Mouse (Mus musculus) lung, postnatal 36 days (tissue): ENCODE results near the gene Dennd6a.

Experiments
- DNase-seq: peaks from one replicate; pipeline ENCODE4 v3.0.0; 2022; ENCODE audit warnings: mixed read lengths

Dennd6a gene

DNA sequence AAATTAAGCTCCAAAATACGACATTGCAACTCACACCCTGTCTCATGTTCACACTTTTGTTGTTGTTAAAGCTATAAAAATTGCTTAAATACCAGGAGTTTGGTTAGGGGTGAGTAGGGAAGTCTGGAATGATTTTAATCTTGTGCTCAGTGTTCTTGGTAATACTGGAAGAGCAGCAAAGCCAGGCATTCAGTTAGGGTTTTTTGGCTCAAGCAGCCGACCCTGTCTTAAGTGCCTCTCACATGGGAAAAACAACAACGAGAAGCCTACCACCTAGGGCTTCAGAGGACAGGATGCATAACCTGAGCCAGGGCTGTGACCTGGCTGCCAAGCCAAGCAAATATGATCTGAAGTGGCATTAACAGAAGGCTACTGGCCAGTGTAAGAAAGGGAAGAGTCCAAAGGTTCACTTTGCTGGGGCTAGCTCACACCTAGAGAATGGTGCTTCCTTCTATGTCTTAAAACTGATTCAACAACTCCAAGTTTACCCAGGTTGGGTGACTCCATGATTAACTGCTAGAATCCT lies 2.7 kb downstream of the Dennd6a start:
- no peak for DNase-seq

DNA sequence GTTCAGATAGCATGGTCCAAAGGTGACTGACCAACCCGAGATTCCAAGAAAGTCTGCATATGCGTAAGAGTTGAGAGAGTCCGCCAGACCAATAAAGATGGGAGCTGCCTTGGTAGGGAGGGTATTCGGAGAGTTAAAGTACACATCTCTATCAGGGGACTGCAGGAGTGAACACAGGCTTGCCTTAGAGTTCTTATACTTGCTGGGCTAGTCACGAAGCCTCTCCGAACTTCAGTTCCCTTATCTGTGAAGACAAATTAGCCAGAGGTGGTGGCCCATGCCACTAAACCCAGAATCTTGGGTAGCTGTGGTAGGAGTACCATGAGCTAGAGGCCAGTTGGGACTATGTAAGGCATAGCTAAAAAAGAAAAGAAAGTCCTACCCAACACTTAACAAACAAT lies 5.1 kb downstream of the Dennd6a start:
- no peak for DNase-seq

DNA sequence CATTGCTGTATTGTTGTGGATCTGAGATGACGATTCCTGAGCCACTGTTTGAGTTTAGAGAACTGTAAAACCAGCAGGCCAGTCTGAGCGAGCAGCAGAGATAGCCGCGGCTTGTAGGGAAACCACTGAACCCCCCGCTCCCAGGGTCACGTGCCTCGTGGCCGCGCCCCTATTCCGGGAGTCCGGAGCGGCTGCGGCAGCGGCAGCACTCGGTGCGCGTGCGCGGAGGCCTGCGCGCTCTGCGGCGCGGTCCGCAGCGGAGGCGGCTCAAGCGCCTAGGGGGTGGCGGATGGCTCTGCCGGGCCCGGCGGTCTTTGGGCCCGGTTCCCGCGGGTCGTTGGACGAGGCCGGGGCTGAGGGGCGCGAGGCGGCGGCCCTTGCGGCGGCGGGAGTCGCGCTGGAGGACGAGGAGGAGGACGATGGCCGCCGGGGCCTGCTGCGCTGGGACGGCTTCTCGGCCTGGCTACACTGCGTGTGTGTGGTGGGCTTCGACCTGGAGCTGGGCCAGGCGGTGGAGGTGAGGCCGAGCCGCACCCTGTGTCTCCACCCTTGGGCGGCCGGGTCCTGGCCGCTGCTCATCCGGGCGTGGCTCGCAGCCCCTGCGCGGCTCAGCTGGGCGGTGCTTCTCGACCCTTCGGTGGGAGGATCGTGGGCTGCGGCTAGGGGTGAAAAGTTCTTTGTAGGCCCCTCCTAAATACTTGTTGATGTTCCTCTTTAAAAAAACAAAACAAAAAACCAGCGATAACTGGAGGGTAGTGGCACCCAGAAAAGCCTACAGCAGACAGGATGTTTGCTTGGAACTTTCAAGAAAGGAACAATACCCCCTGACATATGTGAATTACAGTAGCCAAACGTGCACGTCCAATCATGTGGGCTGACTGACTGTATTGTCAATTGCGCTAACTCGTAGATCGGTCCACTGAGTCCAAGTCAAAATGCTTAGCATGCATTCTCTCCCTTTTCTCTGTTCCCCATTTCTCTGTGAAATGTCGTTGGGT lies 6.0 kb downstream of the Dennd6a start:
- peak; percentile 93 for DNase-seq

DNA sequence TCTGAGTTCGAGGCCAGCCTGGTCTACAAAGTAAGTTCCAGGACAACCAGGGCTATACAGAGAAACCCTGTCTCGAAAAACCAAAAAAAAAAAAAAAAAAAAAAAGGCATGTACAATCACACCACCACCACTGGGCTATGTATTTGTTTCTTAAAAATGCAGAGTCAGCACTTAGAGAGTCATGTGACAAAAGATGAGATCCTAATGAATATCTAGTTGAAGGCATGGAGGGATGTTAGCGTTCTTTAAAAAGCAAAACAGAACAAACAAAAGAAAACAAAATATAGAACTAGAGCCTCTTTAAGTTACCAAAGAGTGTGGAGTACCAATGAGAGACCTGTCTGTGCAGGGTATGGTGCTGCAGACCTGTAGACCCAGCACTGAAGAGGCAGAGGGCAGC lies 10.0 kb downstream of the Dennd6a start:
- DNase-seq = no peak

DNA sequence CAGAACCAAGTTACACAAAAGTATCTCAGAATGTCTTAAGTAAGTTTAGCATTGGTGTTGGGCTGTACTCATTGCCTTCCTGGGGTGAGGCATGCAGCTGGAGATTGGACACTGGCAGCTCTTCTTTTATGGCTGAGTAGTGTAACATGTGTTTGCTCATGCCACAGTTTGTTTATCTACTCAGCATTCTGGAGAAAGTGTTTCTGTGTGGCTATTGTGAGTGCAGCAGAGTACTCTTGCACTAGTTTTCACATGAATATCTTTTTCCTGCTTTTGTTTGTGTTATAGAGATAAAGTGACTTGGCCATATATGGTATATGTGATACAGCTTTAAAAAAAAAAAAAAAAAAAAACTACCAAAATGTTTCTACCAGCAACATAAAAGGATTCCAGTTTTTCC lies 13.5 kb downstream of the Dennd6a start:
- peak; percentile 14 for DNase-seq

DNA sequence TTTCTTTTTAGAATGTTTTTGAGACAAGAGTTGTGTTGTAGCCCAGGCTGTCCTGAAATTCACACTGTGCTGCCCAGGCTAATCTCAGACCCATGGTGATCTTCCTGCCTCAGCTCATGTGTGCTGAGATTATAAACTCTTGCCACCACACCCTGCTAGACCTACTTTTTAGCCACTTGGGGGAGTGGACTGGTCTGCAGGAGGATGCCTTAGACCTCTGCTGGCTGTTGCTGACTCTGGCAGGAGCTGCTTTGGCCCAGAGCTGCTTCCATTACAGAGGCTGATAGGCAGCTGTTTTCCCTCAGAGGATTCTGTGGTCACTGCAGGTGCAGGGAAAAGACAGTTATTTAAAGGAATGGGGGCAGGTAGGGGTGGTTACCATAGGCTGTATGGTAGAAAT lies 17.7 kb downstream of the Dennd6a start:
- DNase-seq = no peak

DNA sequence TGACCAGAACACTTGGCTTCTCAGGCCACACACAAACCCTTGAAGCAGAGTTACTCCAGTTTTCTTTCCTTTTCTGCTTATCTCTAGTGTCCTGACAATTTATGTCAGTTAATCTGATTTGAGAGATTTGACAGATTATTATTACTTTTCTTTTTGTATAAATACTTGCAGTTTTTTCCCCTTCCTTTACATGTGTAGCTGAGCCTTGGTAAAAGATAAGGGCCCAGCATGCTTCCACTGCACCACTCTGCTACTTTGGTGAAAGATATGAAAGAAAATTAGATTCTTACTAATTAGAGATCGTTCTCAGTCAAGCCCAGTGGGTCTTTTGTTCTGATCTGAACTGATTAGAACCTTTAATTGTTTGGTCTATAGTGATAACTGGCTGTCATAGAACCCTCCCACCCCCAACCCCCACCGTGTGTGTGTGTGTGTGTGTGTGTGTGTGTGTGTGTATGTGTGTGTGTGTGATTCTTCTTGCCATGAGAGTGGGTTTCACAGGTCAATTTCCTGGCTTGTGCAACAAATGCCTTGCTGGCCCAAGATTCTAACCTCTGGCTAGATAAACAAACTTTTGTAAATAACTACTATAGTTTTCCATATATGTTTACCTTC lies 19.7 kb downstream of the Dennd6a start:
- no peak for DNase-seq

DNA sequence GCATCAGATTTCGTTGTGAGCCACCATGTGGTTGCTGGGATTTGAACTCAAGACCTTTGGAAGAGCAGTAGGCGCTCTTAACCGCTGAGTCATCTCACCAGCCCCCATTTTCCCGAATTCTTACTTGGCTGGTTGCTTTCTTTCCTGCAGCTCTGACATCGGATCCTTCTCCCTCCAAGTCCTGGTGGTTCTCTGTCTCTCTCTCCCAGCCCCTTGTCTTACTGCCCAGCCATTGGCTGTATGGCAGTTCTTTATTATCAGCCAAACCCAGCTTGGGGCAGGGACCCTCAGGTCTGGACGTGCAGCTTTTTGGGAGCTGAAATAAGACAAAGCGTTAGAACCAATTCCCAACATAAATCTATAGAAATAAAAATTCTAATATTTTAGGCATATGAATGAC lies 21.5 kb downstream of the Dennd6a start:
- no peak for DNase-seq

DNA sequence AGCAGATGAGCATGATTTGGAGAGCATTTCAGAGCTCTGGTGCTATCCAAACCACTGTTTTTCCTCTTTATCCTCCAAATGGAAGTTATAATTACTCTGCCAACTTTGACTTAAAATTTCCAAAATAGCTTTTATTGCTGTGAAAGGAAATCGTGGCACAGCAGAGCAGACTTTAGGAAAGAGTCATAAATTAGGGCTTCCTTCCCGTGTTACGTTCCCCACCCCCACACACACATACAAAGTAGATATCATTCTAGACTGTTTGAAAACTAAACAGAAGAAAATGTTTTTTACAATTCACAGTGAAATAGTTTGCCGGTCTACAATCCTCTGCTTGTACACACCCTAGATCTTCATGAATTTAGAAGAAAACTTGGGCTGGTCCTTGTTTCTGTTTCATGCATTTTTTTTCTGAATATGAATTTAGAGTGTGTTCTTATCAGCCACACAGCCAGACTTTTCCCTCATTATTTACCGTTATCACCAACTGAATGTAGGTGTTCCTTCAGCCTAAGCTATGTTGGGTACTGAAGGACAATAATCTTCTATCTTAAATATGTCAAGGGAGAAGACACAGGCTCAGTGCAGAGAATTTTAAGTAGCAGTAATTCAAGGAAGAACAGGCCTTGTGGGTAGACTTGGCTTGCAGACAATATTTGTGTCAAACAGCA lies 22.2 kb downstream of the Dennd6a start:
- DNase-seq = no peak

DNA sequence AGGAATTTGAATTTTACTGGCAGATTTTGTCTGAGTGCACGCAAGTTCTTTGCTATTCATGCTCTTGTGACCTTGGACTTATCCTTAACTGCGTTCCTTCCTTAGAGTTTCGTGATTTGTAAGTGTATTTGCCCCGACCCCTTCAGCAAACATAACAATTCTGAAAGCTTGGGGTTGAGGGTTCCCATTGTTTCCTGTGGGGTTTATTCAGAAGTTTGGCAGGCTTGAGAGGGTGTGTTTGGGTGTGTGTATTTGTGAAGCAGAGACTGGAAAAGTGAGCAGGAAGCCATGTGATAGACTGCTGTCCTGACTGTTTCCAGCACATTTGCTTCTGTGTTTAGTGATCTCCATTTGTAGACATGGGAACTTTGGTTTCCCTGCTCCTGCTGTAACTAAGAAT lies 31.7 kb downstream of the Dennd6a start:
- peak; percentile 8 for DNase-seq

DNA sequence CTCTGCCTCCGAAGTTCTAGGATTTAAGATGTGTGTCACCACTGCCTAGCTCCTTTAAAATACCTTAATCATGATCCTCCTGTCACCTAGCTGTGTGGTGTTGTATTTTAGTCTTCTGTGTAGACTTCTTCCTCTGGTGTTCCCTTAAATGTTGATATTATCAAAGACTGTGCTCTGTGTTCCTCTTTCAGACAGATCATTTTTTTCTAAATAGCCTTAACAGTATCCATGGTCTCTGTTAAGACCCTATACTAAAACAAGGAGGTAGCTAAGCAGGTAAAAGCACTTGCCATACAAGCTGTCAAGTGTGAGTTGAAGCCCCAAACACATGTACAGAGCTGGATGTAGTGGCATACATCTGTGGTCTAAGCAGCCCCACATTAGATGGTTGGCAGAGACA lies 36.0 kb downstream of the Dennd6a start:
- no peak for DNase-seq

DNA sequence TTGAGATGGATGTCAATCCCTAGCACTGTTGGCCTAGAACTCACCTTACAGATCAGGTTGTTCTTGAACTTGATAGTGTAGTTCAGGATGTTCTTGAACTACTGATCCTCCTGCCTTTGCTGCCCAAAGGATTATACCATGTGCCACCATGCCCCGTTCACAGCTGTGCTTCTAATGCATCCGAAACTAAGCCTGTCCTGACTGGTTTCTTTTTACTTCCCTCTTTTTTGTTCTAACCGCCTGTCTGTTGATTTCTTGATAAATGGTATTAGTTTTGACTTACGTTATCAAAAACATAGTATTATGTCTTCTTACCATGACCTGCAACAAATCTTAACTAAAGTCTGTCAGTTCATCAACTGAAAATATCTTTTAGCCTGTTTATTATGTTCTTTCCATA lies 37.0 kb downstream of the Dennd6a start:
- DNase-seq = no peak

DNA sequence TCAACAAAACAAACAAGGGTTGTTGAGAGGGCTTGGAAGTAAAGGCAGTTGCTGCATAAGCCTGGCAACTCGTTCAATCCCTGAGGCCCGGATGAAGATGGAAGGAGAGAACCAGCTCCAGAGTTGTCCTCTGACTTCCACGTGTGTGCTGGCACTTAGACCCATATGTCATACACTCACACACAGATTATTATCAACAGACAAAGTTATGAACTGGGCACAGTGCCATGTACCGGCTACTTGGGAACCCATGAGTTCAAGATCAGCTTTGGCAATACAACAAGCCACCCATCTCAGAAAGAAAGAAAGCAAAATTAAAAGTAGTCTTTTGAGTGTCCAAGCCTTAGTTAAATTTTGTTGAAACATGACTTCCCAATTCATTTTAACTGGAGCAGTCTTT lies 51.6 kb downstream of the Dennd6a start:
- DNase-seq = no peak

DNA sequence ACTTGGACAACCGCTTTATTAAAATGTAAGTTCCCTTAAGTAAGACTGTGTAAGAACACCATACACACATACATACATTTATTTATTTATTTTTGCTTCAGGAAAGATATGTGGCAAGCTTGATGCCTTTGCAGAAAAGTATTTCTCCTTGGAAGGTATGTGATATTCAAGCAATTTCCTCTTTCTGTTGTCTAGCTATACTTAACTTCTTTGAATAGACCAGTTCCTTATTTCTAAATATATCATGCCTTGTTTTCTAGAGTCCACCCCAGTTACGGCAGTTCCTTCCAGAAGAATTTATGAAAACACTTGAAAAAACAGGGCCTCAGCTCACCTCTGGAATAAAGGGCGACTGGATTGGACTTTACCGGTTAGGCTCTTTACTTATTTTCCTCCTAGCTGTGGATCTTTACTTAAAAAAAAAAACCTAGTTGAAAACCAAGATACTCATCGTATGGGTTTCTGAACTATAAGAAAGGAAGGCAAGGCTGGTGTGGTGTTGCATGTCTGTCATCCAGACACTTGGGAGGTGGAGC lies 53.0 kb downstream of the Dennd6a start:
- DNase-seq = no peak

DNA sequence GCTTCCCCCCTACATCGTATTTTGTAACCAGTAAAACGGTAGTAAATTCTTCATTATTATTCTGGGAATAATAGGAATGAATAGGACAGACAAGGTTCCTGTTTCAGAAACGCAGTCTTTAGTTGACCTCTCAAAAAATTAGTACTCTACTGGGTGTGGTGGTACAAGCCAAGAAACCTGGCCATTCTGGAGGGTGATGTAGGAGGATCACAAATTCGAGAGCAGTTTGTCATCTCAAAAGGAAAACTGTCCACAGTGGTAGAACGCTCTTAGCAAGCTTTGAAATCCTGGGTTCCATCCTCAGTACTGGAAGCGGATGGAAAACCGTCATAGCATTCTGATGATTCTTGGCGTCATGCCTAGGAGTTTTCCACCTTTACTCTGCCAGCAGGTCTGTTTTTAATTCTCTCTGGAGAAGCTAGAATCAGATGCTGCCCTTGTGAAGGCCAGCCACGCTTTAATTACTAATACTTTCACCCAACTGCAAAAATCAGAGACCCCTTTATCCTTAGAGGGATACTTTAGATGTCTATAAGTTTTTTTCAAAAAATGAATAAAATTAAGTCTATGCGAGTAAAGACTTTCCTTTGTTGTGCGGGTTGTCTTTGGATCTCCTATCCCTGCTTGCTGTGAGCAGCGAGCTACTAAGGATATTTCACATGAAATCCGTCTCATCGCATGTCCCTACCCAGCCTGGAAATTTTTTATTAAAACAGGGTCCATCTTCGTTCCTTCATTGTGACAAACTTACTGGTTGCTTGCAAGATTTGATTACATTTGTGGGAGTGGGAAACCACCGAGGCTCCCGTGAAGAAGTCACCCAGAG lies 63.6 kb downstream of the Dennd6a start:
- DNase-seq = peak; percentile 32

DNA sequence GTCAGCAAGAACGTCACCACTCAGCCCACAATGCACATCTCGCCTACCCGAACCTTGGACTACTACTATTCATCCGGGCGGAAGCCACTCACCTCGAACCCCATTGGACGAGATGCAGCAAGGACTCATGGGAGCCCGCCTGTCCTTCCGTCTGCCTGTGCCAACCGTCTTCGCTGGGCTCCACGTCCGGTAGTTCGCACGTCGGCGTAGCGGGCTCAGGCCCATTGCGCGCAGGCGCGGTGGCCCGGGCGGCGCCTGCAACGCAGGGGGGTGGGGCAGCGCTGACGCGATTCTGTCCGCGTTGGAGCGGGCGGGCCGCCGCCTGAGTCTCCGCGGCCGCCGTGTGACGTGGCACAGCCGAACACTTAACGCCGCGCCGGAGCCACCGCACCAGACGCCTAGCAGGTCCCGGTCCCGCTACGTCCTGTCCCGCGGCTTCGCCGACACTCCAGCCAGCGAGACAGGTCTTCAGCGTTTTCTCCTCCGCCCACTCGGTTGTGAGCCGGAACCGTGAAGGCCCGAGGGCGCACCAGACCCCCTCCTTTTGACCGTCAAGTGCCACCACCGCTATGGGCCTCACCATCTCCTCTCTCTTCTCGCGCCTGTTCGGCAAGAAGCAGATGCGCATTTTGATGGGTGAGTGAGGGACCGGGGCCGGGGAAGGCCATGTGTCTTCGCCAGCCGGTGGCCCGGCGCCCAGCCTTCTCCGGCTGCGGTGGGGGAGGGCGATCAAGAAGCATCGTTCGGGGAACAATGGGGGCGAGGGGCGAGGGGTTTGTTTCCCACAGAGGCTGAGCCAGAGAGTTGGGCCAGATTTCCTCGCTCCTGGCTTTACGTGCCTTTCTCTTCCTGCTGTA lies 64.4 kb downstream of the Dennd6a start, which contains the start of gene Arf4:
Arf4 (plus strand) TSS at position 224 of the 857 bp plus-strand sequence.
- DNase-seq = peak; percentile 98

DNA sequence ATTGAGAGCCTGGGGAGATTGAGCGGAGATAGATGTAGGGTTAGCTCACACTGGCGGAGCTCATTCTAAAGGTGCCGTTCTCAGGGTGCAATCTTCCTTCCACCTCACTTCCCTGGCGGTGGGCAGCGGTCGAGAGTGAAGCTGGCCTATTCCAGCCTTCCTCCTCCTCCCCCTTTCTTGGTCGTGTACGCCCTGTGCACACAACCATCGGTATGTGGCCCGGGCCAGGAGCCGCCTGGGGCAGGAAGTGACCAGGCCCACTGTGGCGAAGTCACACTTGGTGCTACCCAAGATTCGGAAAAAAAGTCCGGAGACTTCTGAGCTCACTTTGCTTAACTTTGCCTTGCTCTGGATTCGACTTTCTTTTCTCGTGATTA lies 65.0 kb downstream of the Dennd6a start:
- peak; percentile 78 for DNase-seq

DNA sequence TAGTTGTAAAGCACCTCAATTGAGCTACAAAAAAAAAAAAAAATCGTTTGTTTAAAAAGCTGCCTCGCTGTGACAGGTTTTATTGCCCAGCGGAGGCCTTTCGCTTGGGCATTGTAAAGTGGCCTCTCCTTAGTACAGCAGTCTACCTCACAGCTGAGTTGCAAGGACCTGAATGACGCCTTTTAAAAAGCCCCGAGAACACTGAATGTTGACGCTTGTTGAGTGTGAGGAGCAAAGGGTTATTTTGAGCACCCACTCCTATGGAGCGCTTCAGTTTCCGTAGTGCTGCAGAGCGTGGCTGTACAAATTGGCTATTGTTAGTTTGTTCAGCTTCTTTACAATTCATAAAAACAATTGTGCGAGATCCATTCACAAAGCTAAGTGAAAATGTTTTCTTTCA lies 65.6 kb downstream of the Dennd6a start:
- DNase-seq = no peak

DNA sequence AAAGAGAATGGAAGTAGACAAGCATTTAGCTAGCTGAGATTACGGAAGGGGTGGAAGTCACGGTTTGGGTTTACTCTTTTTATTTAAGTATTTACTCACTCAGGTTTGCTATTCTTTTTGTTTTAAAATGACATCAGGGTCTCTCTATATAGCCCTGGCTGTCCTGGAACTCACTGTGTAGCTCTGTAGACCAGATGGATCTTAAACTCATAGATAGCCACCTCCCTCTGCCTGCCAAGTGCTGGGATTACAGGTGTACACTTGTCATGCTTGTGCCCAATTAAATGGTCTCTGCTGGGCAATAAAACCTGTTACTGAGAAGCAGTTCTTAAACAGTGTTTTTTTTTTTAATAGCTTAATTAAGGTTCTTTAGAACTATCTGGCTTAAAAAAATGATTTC lies 66.3 kb downstream of the Dennd6a start:
- DNase-seq = peak; percentile 41

DNA sequence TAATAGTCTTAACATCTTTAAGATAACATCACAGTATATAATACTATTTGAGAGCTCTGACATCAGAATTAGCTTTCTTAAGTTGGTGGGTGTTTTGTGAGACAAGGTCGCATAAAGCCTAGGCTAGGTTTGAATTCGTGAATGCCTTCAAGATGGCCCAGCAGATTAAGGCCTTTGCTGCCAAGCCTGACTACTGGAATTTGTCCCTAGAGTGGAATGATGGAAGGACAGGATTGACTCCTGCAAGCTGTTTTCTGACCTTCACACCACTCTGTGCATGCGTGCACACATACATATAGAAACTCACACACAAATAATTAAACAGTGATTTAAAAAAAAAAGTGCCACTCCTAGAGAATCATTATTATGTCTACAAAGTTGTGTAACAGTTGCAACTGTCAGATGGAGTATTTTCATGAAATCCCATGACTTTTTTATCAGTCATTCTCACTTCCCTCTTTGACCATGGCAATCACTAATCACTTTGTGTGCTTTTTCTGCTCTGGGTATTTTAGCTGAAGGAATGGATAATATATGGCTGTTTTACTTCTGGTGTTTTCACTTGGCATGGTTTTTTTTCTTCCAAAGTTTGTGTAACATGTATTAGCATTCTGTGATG lies 69.5 kb downstream of the Dennd6a start:
- no peak for DNase-seq
